Comparison of ENCODE assay signal across 8 mouse cellular contexts in the genomic region with DNA sequence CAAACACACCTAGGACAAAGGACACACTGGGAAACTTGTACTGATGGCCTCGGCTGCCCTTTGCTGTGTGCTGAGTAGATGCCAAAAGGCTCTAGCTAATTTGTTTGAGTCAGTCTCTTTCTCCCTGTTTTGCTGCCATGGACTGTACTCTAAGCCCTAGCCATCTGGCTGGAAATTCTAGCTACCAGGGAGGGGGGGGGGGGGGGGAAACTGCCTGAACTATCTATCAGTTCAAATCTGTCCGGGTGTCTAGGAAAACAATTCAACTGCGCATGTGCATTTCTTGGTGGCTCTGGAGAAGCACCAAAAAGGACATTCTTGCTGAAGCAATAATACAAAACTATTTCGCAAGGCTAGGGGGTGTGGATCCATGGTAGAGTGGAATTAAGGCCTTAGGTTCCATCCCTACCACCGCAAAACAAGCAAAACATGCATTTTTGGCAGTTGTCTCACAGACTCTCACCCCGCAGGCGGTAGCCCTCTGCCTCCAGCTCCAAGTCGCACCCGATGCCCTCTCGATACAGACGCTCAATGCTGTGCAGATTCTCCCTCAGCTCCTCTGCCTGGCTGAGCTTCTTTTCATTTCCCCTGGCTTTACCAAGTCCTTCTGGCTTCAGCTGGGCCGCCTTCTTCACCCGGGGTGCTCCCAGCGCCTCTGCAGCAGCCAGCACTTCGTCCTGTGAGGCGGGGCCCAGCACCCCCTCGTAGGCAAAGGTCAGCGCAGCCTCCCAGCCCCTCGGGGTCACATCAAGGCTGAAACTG. TPM values are rescaled to one million over a fixed set of nuclear protein-coding genes. Genes with fewer than 3 reads are reported as not detected.
DNase-seq lines count a peak whose midpoint lies in the region; ATAC-seq and TF ChIP-seq lines count a peak whose summit lies in the region.

No protein-coding gene starts in this region.

- DNase-seq in ES-E14 (ENCODE audit: low read depth, low spot score) = no peak
- peak; percentile 86 for DNase-seq in cerebellum, adult 11-12 months
- DNase-seq in heart, postnatal 4 days = peak; percentile 29
- DNase-seq in layer of hippocampus, adult 9-10 months (ENCODE audit: low spot score) = peak; percentile 57
- DNase-seq in thymus, postnatal 10 days (ENCODE audit: low spot score in 2 of 2) = no peak

- H3K27me3 ChIP-seq in forebrain, embryonic 15.5 days = 0 out of 2 replicates have a peak, but pooled peaks cover 8% of the 10 kb centered on the region
- H3K27me3 ChIP-seq in lung, embryonic 15.5 days = peaks cover 5% of the 10 kb centered on the region

- no peak for TF ChIP-seq POLR2A in olfactory bulb, adult 2 months (IDR thresholded peaks at IDR 0.05; ENCODE audit: insufficient read depth, low read depth, low read length)

- TF ChIP-seq CTCF in olfactory bulb, adult 2 months (IDR thresholded peaks at IDR 0.05; ENCODE audit: insufficient read depth, low read depth, low read length) = no peak

- H3K36me3 ChIP-seq in ES-E14 (ENCODE audit: control insufficient read depth, insufficient read depth, low read length, poor library complexity, severe bottlenecking) = no peaks in the 10 kb centered on the region
- H3K36me3 ChIP-seq in forebrain, embryonic 15.5 days = no peaks in the 10 kb centered on the region
- no peaks in the 10 kb centered on the region for H3K36me3 ChIP-seq in lung, embryonic 15.5 days

- 17% methylated on average over 19 of the region's 19 CpGs for WGBS in forebrain, embryonic 15.5 days
- 12% methylated on average over 19 of the region's 19 CpGs for WGBS in lung, embryonic 15.5 days
- 11% methylated on average over 19 of the region's 19 CpGs for WGBS in olfactory bulb, adult 2 months

- H3K4me1 ChIP-seq in ES-E14 (ENCODE audit: control insufficient read depth in 2 of 2, insufficient read depth in 2 of 2, low read length in 2 of 2, poor library complexity in 1 of 2) = peaks cover 0 to 2% of the 10 kb centered on the region in 2 experiments; a peak in 1 of 4 replicates
- peaks cover 13% of the 10 kb centered on the region for H3K4me1 ChIP-seq in forebrain, embryonic 15.5 days
- peaks cover 19% of the 10 kb centered on the region for H3K4me1 ChIP-seq in lung, embryonic 15.5 days
- peaks cover 14% of the 10 kb centered on the region for H3K4me1 ChIP-seq in olfactory bulb, adult 2 months (ENCODE audit: control insufficient read depth, insufficient read depth, low read length)

- peak overlapping the region; percentile 54 to 59 for H3K4me3 ChIP-seq in ES-E14 (ENCODE audit: insufficient read depth in 1 of 2, low read depth in 1 of 2, low read length in 2 of 2, poor library complexity in 1 of 2, severe bottlenecking in 1 of 2)
- peak overlapping the region; percentile 52 for H3K4me3 ChIP-seq in forebrain, embryonic 15.5 days
- peak overlapping the region; percentile 36 for H3K4me3 ChIP-seq in lung, embryonic 15.5 days
- peak overlapping the region; percentile 48 for H3K4me3 ChIP-seq in olfactory bulb, adult 2 months (ENCODE audit: insufficient read depth, low read depth, low read length)

- H3K9ac ChIP-seq in ES-E14 (ENCODE audit: insufficient read depth, low read depth, low read length, poor library complexity, severe bottlenecking) = peak overlapping the region; percentile 12; the same call in 1 of the 2 replicates
- H3K9ac ChIP-seq in forebrain, embryonic 15.5 days (replicated peaks) = peak overlapping the region; percentile 61
- H3K9ac ChIP-seq in lung, embryonic 15.5 days = peak overlapping the region; percentile 28

- H3K9me3 ChIP-seq in ES-E14 (ENCODE audit: control insufficient read depth, insufficient read depth, low read depth, low read length) = no peaks in the 10 kb centered on the region
- no peaks in the 10 kb centered on the region for H3K9me3 ChIP-seq in forebrain, embryonic 15.5 days
- no peaks in the 10 kb centered on the region for H3K9me3 ChIP-seq in lung, embryonic 15.5 days

- peak overlapping the region; percentile 95 for H3K4me2 ChIP-seq in forebrain, embryonic 15.5 days (replicated peaks)
- H3K4me2 ChIP-seq in lung, embryonic 15.5 days = peak overlapping the region; percentile 70

- peak; percentile 41 for ATAC-seq in forebrain, embryonic 15.5 days (replicated peaks)
- peak; percentile 78 for ATAC-seq in lung, embryonic 15.5 days (ENCODE audit: borderline replicate concordance, extremely low read depth, low FRiP score, low TSS enrichment)

- no peak overlapping the region for H3K27ac ChIP-seq in ES-E14 (ENCODE audit: insufficient read depth, low read depth, low read length, poor library complexity, severe bottlenecking)
- H3K27ac ChIP-seq in forebrain, embryonic 15.5 days (replicated peaks) = no peak overlapping the region
- H3K27ac ChIP-seq in lung, embryonic 15.5 days = no peak overlapping the region
- H3K27ac ChIP-seq in olfactory bulb, adult 2 months (ENCODE audit: insufficient read depth, low read depth, low read length) = peak overlapping the region; percentile 6; the same call in 1 of the 2 replicates

- in situ Hi-C loops in ES-E14 (cut with MboI; ENCODE audit: low sequenced_read_pairs in 2 of 2, unreplicated experiment in 2 of 2) = no loop called here

TF ChIP-seq in ES-E14, 5 proteins besides CTCF, POLR2A, EP300 and RAD21:
- TF ChIP-seq HCFC1 (IDR thresholded peaks at IDR 0.05; ENCODE audit: borderline replicate concordance, insufficient read depth, low read length) (no peak), ZNF384 (IDR thresholded peaks at IDR 0.05; ENCODE audit: low read depth, low read length) (no peak), ZC3H11A (IDR thresholded peaks at IDR 0.05; ENCODE audit: borderline replicate concordance, low read depth, low read length) (no peak), MAFK (IDR thresholded peaks at IDR 0.05; ENCODE audit: insufficient read depth, low read depth, low read length) (no peak), CHD2 (IDR thresholded peaks at IDR 0.05; ENCODE audit: low read depth, low read length) (no peak)

RNA-seq across cellular contexts. Expression of gene Klhl33, which starts 1.1 kb away (rescaled TPM):
- 0.09 and 0.32 TPM in 2 replicates for total RNA-seq in ES-E14 (2012; rRNA removed)
- 0.18 and 0.27 TPM in 2 replicates for polyA plus RNA-seq in forebrain, embryonic 15.5 days (2015; fragmentation: Nextera tagmentation; extraction: Ambion mirVana)
- 1 to 10 TPM in 1 of 2 experiments, under 1 TPM in 1; 0.86 to 1.1 TPM for total RNA-seq in heart, postnatal 4 days (2021)
- polyA plus RNA-seq in lung, embryonic 15.5 days (2015; fragmentation: Nextera tagmentation; extraction: Ambion mirVana) = 0.36 and 0.50 TPM in 2 replicates
- not detected in 2 replicates for polyA plus RNA-seq in olfactory bulb, adult 2 months (2012; ENCODE audit: insufficient read depth, insufficient read length, low replicate concordance, missing spikeins)

RNA-seq across cellular contexts. Expression of gene Tep1, which starts 25.8 kb away (rescaled TPM):
- total RNA-seq in ES-E14 (2012; rRNA removed) = 11.5 and 19.5 TPM in 2 replicates
- polyA plus RNA-seq in forebrain, embryonic 15.5 days (2015; fragmentation: Nextera tagmentation; extraction: Ambion mirVana) = 1.6 and 1.7 TPM in 2 replicates
- total RNA-seq in heart, postnatal 4 days (2021) = 10 to 100 TPM in 1 of 2 experiments, 1 to 10 TPM in 1; 9.3 to 12.3 TPM
- 5.3 and 6.2 TPM in 2 replicates for polyA plus RNA-seq in lung, embryonic 15.5 days (2015; fragmentation: Nextera tagmentation; extraction: Ambion mirVana)
- not detected in 2 replicates for polyA plus RNA-seq in olfactory bulb, adult 2 months (2012; ENCODE audit: insufficient read depth, insufficient read length, low replicate concordance, missing spikeins)

RNA-seq across cellular contexts. Expression of gene Osgep, which starts 28.5 kb away (rescaled TPM):
- total RNA-seq in ES-E14 (2012; rRNA removed) = 19.1 and 34.9 TPM in 2 replicates
- polyA plus RNA-seq in forebrain, embryonic 15.5 days (2015; fragmentation: Nextera tagmentation; extraction: Ambion mirVana) = 145 and 150 TPM in 2 replicates
- total RNA-seq in heart, postnatal 4 days (2021) = 10 to 100 TPM; 64.2 to 65.8 TPM
- polyA plus RNA-seq in lung, embryonic 15.5 days (2015; fragmentation: Nextera tagmentation; extraction: Ambion mirVana) = 174 and 176 TPM in 2 replicates
- not detected in 2 replicates for polyA plus RNA-seq in olfactory bulb, adult 2 months (2012; ENCODE audit: insufficient read depth, insufficient read length, low replicate concordance, missing spikeins)

RNA-seq across cellular contexts. Expression of gene Apex1, which starts 28.6 kb away (rescaled TPM):
- total RNA-seq in ES-E14 (2012; rRNA removed) = 127 and 205 TPM in 2 replicates
- polyA plus RNA-seq in forebrain, embryonic 15.5 days (2015; fragmentation: Nextera tagmentation; extraction: Ambion mirVana) = 286 and 308 TPM in 2 replicates
- 10 to 100 TPM; 49.5 to 52.9 TPM for total RNA-seq in heart, postnatal 4 days (2021)
- 222 and 228 TPM in 2 replicates for polyA plus RNA-seq in lung, embryonic 15.5 days (2015; fragmentation: Nextera tagmentation; extraction: Ambion mirVana)
- not detected in 2 replicates for polyA plus RNA-seq in olfactory bulb, adult 2 months (2012; ENCODE audit: insufficient read depth, insufficient read length, low replicate concordance, missing spikeins)

RNA-seq across cellular contexts. Expression of gene Pip4p1, which starts 34.5 kb away (rescaled TPM):
- 19.4 and 42.3 TPM in 2 replicates for total RNA-seq in ES-E14 (2012; rRNA removed)
- 95.1 and 95.3 TPM in 2 replicates for polyA plus RNA-seq in forebrain, embryonic 15.5 days (2015; fragmentation: Nextera tagmentation; extraction: Ambion mirVana)
- 10 to 100 TPM; 25.7 to 27.2 TPM for total RNA-seq in heart, postnatal 4 days (2021)
- 46.7 and 53.4 TPM in 2 replicates for polyA plus RNA-seq in lung, embryonic 15.5 days (2015; fragmentation: Nextera tagmentation; extraction: Ambion mirVana)
- polyA plus RNA-seq in olfactory bulb, adult 2 months (2012; ENCODE audit: insufficient read depth, insufficient read length, low replicate concordance, missing spikeins) = not detected in 2 replicates

Comparison
In these comparisons a context has a peak if more than half of its experiments do, and no peak if none do; other contexts are left out.
1. DNase-seq: peak in cerebellum, adult 11-12 months (single experiment), heart, postnatal 4 days (single experiment) and layer of hippocampus, adult 9-10 months (single experiment); none in ES-E14 (single experiment) and thymus, postnatal 10 days (0 of 2).
2. RNA of gene Osgep, which starts 28.5 kb away (polyA plus RNA-seq): 174 to 176 TPM in lung, embryonic 15.5 days and 145 to 150 TPM in forebrain, embryonic 15.5 days; not detected in olfactory bulb, adult 2 months; every median in the first group is over 100 times any median in the second.
3. Peak in every context shown above with its lines, with median percentiles within 50 percentile points of each other: H3K4me3 ChIP-seq and H3K9ac ChIP-seq.